Mouse (Mus musculus): Measurements from ENCODE around the gene Mapk11. TPM values are rescaled to one million over a fixed set of nuclear protein-coding genes. Genes with fewer than 3 reads are reported as not detected.

Gene Mapk11
- polyA plus RNA-seq, 1 experiment from 2014 or later, result 9.6 TPM

DNA sequence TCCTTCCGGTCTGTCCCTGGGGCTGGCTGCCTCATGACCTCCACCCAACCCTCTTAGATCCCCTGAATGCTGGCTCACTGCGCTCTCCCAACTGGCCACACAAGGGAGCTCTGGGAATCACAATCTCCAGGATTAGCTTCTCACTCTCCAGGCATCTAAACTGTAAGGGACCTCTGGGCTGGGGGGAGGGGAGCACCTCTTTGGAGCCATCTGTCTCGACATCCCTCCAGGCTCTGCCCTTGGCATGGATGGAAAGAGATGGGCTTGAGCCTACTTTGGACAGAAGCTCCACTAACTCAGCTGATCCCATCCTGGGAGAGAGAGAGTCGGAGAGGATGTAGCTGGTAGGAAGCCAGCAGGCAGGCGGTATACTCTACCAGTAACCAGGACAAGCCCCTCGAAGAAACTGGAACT is 32.9 kb upstream of the Mapk11 start:
- ATAC-seq (ENCODE audit: low read depth), result no peak

GRCm38 (mm10) chr15:89181561-89182270 is 32.3 kb upstream of the Mapk11 start:
- peak overlapping the region; percentile 63 for H3K4me2 ChIP-seq (ENCODE audit: low read depth, low read length)
- no peaks in the 10 kb centered on the region for H3K27me3 ChIP-seq (ENCODE audit: control insufficient read depth, insufficient read depth, low read depth, low read length)
- H3K9me3 ChIP-seq (ENCODE audit: control insufficient read depth, low read length), result no peaks in the 10 kb centered on the region
- no peak for ATAC-seq (ENCODE audit: low read depth)
- peaks cover 37% of the 10 kb centered on the region for H3K4me1 ChIP-seq (replicated peaks; ENCODE audit: control insufficient read depth, insufficient read depth, low read length)
- 55% methylated on average over 10 of the region's 10 CpGs for WGBS
- 0 out of 2 replicates have a peak overlapping the region, but pooled peaks have one; percentile 5 for H3K9ac ChIP-seq (ENCODE audit: low read length)
- H3K36me3 ChIP-seq (ENCODE audit: control insufficient read depth, insufficient read depth, low read length), result no peaks in the 10 kb centered on the region
- peak overlapping the region; percentile 79 for H3K4me3 ChIP-seq (ENCODE audit: low read length)
- H3K27ac ChIP-seq (ENCODE audit: low read length), result peak overlapping the region; percentile 73

More for the DNA sequence above, 32.9 kb upstream of the Mapk11 start:
- H3K4me3 ChIP-seq (ENCODE audit: low read length), result no peak overlapping the region
- 26% methylated on average over 6 of the region's 6 CpGs for WGBS
- no peaks in the 10 kb centered on the region for H3K27me3 ChIP-seq (ENCODE audit: control insufficient read depth, insufficient read depth, low read depth, low read length)
- 0 out of 2 replicates have a peak overlapping the region, but pooled peaks have one; percentile 36 for H3K9ac ChIP-seq (ENCODE audit: low read length)
- H3K36me3 ChIP-seq (ENCODE audit: control insufficient read depth, insufficient read depth, low read length), result no peaks in the 10 kb centered on the region
- peak overlapping the region; percentile 73 for H3K27ac ChIP-seq (ENCODE audit: low read length)
- H3K9me3 ChIP-seq (ENCODE audit: control insufficient read depth, low read length), result no peaks in the 10 kb centered on the region
- 0 out of 2 replicates have a peak overlapping the region, but pooled peaks have one; percentile 5 for H3K4me2 ChIP-seq (ENCODE audit: low read depth, low read length)
- peaks cover 31% of the 10 kb centered on the region for H3K4me1 ChIP-seq (replicated peaks; ENCODE audit: control insufficient read depth, insufficient read depth, low read length)

DNA sequence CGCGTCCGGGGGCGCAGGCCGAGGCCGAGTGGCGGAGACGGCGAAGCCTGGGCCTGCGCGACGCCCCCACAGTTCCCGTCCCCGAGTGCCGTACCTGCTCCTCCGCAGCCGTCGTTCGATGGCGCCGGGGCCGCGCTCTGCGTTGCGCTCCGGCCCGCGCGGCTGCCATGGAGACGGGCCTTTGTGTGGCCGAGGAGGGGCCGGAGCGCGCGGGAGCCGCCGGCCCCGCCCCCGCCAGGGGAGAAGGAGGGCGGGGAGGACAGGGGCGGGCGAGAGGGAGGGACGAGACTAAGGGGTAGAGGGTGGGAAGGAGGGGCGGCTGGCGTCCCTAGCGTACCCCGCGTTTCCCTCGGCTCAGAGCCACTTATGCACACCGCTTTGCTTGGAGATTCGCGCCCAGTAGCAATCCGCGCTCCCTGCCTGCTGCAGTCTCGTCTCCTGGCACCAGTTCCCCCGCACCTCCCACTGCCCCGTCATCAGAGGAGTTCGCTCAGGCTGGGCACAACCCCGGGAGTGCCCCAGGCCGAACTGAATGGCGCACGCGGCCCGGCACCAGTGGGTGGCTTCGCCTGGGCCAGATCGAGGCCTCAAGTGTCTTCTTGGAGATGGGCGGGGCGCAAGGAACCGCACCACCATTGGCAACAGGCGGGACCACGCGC is 31.3 kb upstream of the Mapk11 start, which contains the start of gene Plxnb2:
Gene Plxnb2 (minus strand): TSS at position 218 of the 659 bp plus-strand sequence.
- under 1% methylated on average over 55 of the region's 72 CpGs for WGBS
- peak within 1 kb of the TSS; percentile 63 for H3K4me2 ChIP-seq (ENCODE audit: low read depth, low read length)
- H3K27ac ChIP-seq (ENCODE audit: low read length), result peak within 1 kb of the TSS; percentile 95
- H3K9ac ChIP-seq (ENCODE audit: low read length), result peak within 1 kb of the TSS; percentile 91
- peaks cover 47% of the 10 kb centered on the region for H3K4me1 ChIP-seq (replicated peaks; ENCODE audit: control insufficient read depth, insufficient read depth, low read length)
- H3K36me3 ChIP-seq (ENCODE audit: control insufficient read depth, insufficient read depth, low read length), result no peaks in the 10 kb centered on the region
- peak within 1 kb of the TSS; percentile 79 for H3K4me3 ChIP-seq (ENCODE audit: low read length)
- ATAC-seq (ENCODE audit: low read depth), result peak; percentile 89
- H3K9me3 ChIP-seq (ENCODE audit: control insufficient read depth, low read length), result no peaks in the 10 kb centered on the region
- no peaks in the 10 kb centered on the region for H3K27me3 ChIP-seq (ENCODE audit: control insufficient read depth, insufficient read depth, low read depth, low read length)

DNA sequence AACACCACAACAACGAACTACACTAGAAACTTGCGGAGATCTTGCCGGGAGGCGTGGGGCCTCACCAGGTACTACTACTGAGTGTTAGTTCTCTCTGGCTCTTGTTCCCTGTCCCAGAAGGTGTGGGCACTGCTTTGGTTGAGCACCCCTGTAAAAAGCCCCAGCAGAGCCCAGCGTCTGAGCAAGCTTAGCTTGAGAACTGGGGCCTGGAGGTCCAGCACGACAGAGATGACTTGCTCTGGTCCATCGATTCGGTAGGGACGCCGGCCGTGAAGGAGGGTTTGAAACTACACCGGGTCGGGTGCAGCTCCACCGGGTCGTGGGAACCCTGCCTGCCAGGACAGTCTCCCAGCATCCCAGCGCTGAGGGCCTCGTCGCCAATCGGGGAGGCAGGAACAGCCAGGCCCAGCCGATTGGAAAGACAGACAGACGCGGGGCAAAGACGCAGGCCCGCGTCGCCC is 30.7 kb upstream of the Mapk11 start:
- ATAC-seq (ENCODE audit: low read depth), result no peak; the same call in 1 of the 2 replicates
- peaks cover 53% of the 10 kb centered on the region for H3K4me1 ChIP-seq (replicated peaks; ENCODE audit: control insufficient read depth, insufficient read depth, low read length)
- H3K4me2 ChIP-seq (ENCODE audit: low read depth, low read length), result peak overlapping the region; percentile 63
- H3K9me3 ChIP-seq (ENCODE audit: control insufficient read depth, low read length), result no peaks in the 10 kb centered on the region
- H3K9ac ChIP-seq (ENCODE audit: low read length), result peak overlapping the region; percentile 91
- 0% methylated on average over 26 of the region's 26 CpGs for WGBS
- H3K27ac ChIP-seq (ENCODE audit: low read length), result peak overlapping the region; percentile 95
- H3K27me3 ChIP-seq (ENCODE audit: control insufficient read depth, insufficient read depth, low read depth, low read length), result no peaks in the 10 kb centered on the region
- H3K4me3 ChIP-seq (ENCODE audit: low read length), result peak overlapping the region; percentile 79
- no peaks in the 10 kb centered on the region for H3K36me3 ChIP-seq (ENCODE audit: control insufficient read depth, insufficient read depth, low read length)

- Histone ChIP-seq H3K36me3 (ENCODE audit: control insufficient read depth, insufficient read depth, low read length) (no peaks in the 10 kb centered on the region), H3K9me3 (ENCODE audit: control insufficient read depth, low read length) (no peaks in the 10 kb centered on the region), H3K27me3 (ENCODE audit: control insufficient read depth, insufficient read depth, low read depth, low read length) (no peaks in the 10 kb centered on the region), H3K4me3 (ENCODE audit: low read length) (peak overlapping the region; percentile 79), H3K27ac (ENCODE audit: low read length) (peak overlapping the region; percentile 95), H3K4me1 (replicated peaks; ENCODE audit: control insufficient read depth, insufficient read depth, low read length) (peaks cover 58% of the 10 kb centered on the region), H3K9ac (ENCODE audit: low read length) (peak overlapping the region; percentile 91), H3K4me2 (ENCODE audit: low read depth, low read length) (peak overlapping the region; percentile 63)
- no peak for ATAC-seq (ENCODE audit: low read depth)
- 3% methylated on average over 6 of the region's 6 CpGs for WGBS
These were observed 30.2 kb upstream of the Mapk11 start for GRCm38 (mm10) chr15:89179630-89179964.

- no peaks in the 10 kb centered on the region for H3K36me3 ChIP-seq (ENCODE audit: control insufficient read depth, insufficient read depth, low read length)
- no peaks in the 10 kb centered on the region for H3K9me3 ChIP-seq (ENCODE audit: control insufficient read depth, low read length)
- H3K9ac ChIP-seq (ENCODE audit: low read length), result peak overlapping the region; percentile 91
- ATAC-seq (ENCODE audit: low read depth), result peak; percentile 69
- peaks cover 63% of the 10 kb centered on the region for H3K4me1 ChIP-seq (replicated peaks; ENCODE audit: control insufficient read depth, insufficient read depth, low read length)
- peak overlapping the region; percentile 79 for H3K4me3 ChIP-seq (ENCODE audit: low read length)
- under 1% methylated on average over 16 of the region's 16 CpGs for WGBS
- H3K4me2 ChIP-seq (ENCODE audit: low read depth, low read length), result peak overlapping the region; percentile 63
- H3K27ac ChIP-seq (ENCODE audit: low read length), result peak overlapping the region; percentile 95
- H3K27me3 ChIP-seq (ENCODE audit: control insufficient read depth, insufficient read depth, low read depth, low read length), result no peaks in the 10 kb centered on the region
These were observed 29.7 kb upstream of the Mapk11 start for GRCm38 (mm10) chr15:89178954-89179629.

- Histone ChIP-seq H3K27me3 (ENCODE audit: control insufficient read depth, insufficient read depth, low read depth, low read length) (no peaks in the 10 kb centered on the region), H3K9ac (ENCODE audit: low read length) (peak overlapping the region; percentile 91), H3K27ac (ENCODE audit: low read length) (peak overlapping the region; percentile 95), H3K4me2 (ENCODE audit: low read depth, low read length) (peak overlapping the region; percentile 63), H3K4me3 (ENCODE audit: low read length) (peak overlapping the region; percentile 79), H3K36me3 (ENCODE audit: control insufficient read depth, insufficient read depth, low read length) (no peaks in the 10 kb centered on the region), H3K9me3 (ENCODE audit: control insufficient read depth, low read length) (no peaks in the 10 kb centered on the region), H3K4me1 (replicated peaks; ENCODE audit: control insufficient read depth, insufficient read depth, low read length) (peaks cover 71% of the 10 kb centered on the region)
- WGBS, result 51% methylated on average over 7 of the region's 7 CpGs
- no peak for ATAC-seq (ENCODE audit: low read depth)
These were observed 28.9 kb upstream of the Mapk11 start for GRCm38 (mm10) chr15:89178260-89178860.

- H3K27ac ChIP-seq (ENCODE audit: low read length), result peak overlapping the region; percentile 95
- H3K36me3 ChIP-seq (ENCODE audit: control insufficient read depth, insufficient read depth, low read length), result no peaks in the 10 kb centered on the region
- peaks cover 75% of the 10 kb centered on the region for H3K4me1 ChIP-seq (replicated peaks; ENCODE audit: control insufficient read depth, insufficient read depth, low read length)
- no peaks in the 10 kb centered on the region for H3K27me3 ChIP-seq (ENCODE audit: control insufficient read depth, insufficient read depth, low read depth, low read length)
- H3K4me3 ChIP-seq (ENCODE audit: low read length), result peak overlapping the region; percentile 79
- peak overlapping the region; percentile 20 for H3K9ac ChIP-seq (ENCODE audit: low read length)
- H3K9me3 ChIP-seq (ENCODE audit: control insufficient read depth, low read length), result no peaks in the 10 kb centered on the region
- no peak for ATAC-seq (ENCODE audit: low read depth)
- WGBS, result 44% methylated on average over 4 of the region's 4 CpGs
- peak overlapping the region; percentile 63 for H3K4me2 ChIP-seq (ENCODE audit: low read depth, low read length)
These were observed 28.3 kb upstream of the Mapk11 start for GRCm38 (mm10) chr15:89177576-89178259.

Measured in lung, embryonic 16.5 days (tissue).